Comparison of ENCODE assay signal across 17 mouse cellular contexts in the genomic region with DNA sequence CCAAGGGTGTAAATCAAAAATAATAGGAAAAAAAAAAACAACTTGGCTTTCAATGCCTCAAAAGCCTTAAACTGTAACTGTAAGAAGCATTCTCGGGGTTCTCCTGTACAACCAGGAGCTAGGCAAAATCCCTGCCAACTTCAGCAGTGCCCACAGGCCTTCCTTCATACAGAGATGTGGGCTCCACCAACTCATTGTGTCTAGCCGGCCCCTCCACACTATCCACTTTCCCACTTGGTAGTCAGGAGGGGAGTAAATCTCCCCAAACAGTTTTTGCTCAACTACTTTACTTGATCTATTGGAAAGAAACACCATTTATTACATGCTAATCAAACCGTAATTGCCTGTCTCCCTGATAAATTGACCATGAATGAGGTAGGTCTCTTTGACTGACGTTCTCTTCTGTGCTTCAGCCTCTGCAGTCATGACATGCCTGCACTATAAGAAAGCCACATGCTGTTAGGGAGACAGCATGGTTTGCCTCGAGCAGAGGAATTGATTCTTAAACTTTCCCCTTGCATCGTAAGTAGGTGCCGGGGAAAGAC.
"Had no signal": no experiment of that assay in that cellular context is flagged by ENCODE, and none has a peak within 500 bp of the region (broad histone marks: within the 10 kb centered on the region; RNA-seq: fewer than 3 reads in every experiment).

No protein-coding gene starts in this region.

- H3K27ac ChIP-seq: lung, embryonic 15.5 days; macrophage; midbrain, embryonic 13.5 days; midbrain, embryonic 15.5 days; neural tube, embryonic 12.5 days had no signal

- ATAC-seq: lung, postnatal 0 days; midbrain, embryonic 13.5 days; midbrain, embryonic 15.5 days had no signal

- H3K4me2 ChIP-seq: lung, embryonic 15.5 days; midbrain, embryonic 11.5 days; midbrain, embryonic 13.5 days; midbrain, embryonic 15.5 days; neural tube, embryonic 12.5 days had no signal

- H3K9ac ChIP-seq: lung, embryonic 15.5 days; midbrain, embryonic 13.5 days; midbrain, embryonic 15.5 days; neural tube, embryonic 12.5 days had no signal

- DNase-seq: lung, adult 2 months; lung, postnatal 14 days; lung, postnatal 36 days; right cerebral cortex, postnatal 25 days; right cerebral cortex, postnatal 4 days; spleen, adult 18-20 months; thymus, adult 18-20 months; thymus, postnatal 14 days; thymus, postnatal 36 days had no signal

- H3K4me3 ChIP-seq: lung, embryonic 15.5 days; megakaryocyte, embryonic 14.5 days; midbrain, embryonic 13.5 days; midbrain, embryonic 15.5 days; neural tube, embryonic 12.5 days had no signal

- H3K27me3 ChIP-seq: lung, embryonic 15.5 days; megakaryocyte, embryonic 14.5 days; midbrain, embryonic 13.5 days; midbrain, embryonic 15.5 days; neural tube, embryonic 12.5 days had no signal

- H3K9me3 ChIP-seq: lung, embryonic 15.5 days; midbrain, embryonic 13.5 days; midbrain, embryonic 15.5 days; neural tube, embryonic 12.5 days had no signal

- H3K36me3 ChIP-seq: lung, embryonic 15.5 days; midbrain, embryonic 13.5 days; midbrain, embryonic 15.5 days; neural tube, embryonic 12.5 days had no signal

- H3K4me1 ChIP-seq: megakaryocyte, embryonic 14.5 days; midbrain, embryonic 15.5 days had no signal
